Mouse (Mus musculus) cerebellum, adult 2 months (tissue): ENCODE data around the gene Nudcd2. TPM values are rescaled to one million over a fixed set of nuclear protein-coding genes. Genes with fewer than 3 reads are reported as not detected.
A peak's percentile ranks its signal among the peaks of the same experiment; 100 is the strongest.

Experiments used
- DNase-seq, 2 experiments: peaks; one replicate each; pipeline ENCODE4 v3.0.0; 2021
- H3K27ac ChIP-seq: fragments of 200-500 bp; 2 replicates; pipeline ENCODE4 v1.5.1; 2012; ENCODE audit warnings: low read length, control low read depth, inconsistent platforms; ENCODE audit not compliant: insufficient read depth
- H3K27me3 ChIP-seq: fragments of 200-500 bp; 2 replicates; pipeline ENCODE4 v1.6.1; 2012; ENCODE audit warnings: inconsistent platforms, mild to moderate bottlenecking, low read length, moderate library complexity; ENCODE audit not compliant: control insufficient read depth, insufficient read depth
- H3K4me1 ChIP-seq: fragments of 200-500 bp; 2 replicates; pipeline ENCODE4 v1.6.1; 2011; ENCODE audit warnings: low read length; ENCODE audit not compliant: control insufficient read depth, insufficient read depth
- H3K4me3 ChIP-seq: fragments of 200-500 bp; replicated peaks from 2 replicates; pipeline ENCODE3; 2011; ENCODE audit warnings: mild to moderate bottlenecking, low read depth, low read length, control low read depth; ENCODE audit not compliant: insufficient read depth
- CTCF ChIP-seq: fragments of 200-500 bp; IDR thresholded peaks from 2 replicates; pipeline ENCODE4 v1.5.1; 2011; ENCODE audit warnings: low read depth, mild to moderate bottlenecking, control low read depth, low read length, moderate library complexity, borderline replicate concordance; ENCODE audit not compliant: insufficient read depth
- POLR2A ChIP-seq: fragments of 200-500 bp; IDR thresholded peaks from 2 replicates; pipeline ENCODE4 v1.6.1; 2011; ENCODE audit warnings: low read length, control low read depth, borderline replicate concordance; ENCODE audit not compliant: insufficient read depth
- WGBS: fragments of 180-500 bp; shearing (Covaris S2); methylation state at CpG from one replicate; pipeline ENCODE4 v1.1.7; 2018; 5-methylcytosine and 5-hydroxymethylcytosine counted together
- polyA plus RNA-seq: library from polyadenylated mRNA; depleted of rRNA; stranded (reverse); fragments of >200 nt; gene quantifications from 2 replicates; pipeline ENCODE4 v1.2.3, GENCODE M21; 2012; rRNA removed

The Nudcd2 gene
- polyA plus RNA-seq, 1 experiment: 22.9 TPM

DNA sequence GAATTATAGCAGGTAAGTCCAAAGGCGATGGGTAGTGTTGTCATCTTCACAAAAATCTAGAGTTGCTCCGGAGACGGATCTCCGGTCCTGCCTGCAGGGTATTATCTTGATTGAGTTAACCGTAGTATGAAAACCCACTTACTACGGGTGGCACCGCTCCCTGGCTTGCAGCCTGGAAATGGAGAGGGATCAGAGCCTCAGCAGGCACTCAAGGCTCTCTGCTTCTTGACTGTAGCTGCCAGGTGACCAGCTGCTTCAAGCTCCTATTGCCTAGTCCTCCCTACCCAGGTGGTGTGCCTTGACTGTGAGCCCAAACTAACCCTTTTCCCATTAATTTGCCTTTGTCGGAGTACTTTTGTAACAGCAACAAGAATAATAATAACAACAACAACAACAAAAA, 26.4 kb downstream of the Nudcd2 start:
- peak; percentile 48 to 69 for DNase-seq
- TF ChIP-seq CTCF (no peak), POLR2A (no peak)
- H3K27me3 ChIP-seq: no peaks in the 10 kb centered on the region
- peaks cover 10% of the 10 kb centered on the region; the same call in 1 of the 2 replicates for H3K4me1 ChIP-seq
- H3K27ac ChIP-seq: no peak overlapping the region
- WGBS: 8% methylated on average over 8 of the region's 8 CpGs
- H3K4me3 ChIP-seq: no peak overlapping the region

DNA sequence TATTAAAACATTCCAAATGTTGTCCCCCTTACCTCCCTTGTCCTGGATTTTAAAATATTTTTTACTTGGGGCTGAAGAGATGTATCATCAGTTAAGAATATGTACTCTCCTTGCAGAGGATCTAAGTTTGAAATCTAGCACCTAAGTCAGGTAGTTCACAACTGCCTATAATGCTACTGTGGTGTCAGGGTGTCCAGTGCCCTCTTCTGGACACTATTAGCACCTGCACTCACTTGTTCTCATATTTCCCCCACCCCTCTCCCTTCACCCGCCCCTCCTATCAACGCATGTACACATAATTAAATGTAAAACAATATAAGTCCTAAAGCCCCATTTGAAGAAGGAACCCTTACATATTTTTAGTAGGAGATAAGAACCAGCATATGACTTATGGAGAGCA, 29.9 kb downstream of the Nudcd2 start:
- Histone ChIP-seq H3K4me1 (peaks cover 6% of the 10 kb centered on the region; the same call in 1 of the 2 replicates), H3K27me3 (no peaks in the 10 kb centered on the region), H3K27ac (no peak overlapping the region), H3K4me3 (no peak overlapping the region)
- 45% methylated on average over 2 of the region's 2 CpGs for WGBS
- TF ChIP-seq CTCF (peak; percentile 16; the same call in 1 of the 2 replicates), POLR2A (no peak)
- peak in 1 of 2 experiments; percentile 24 for DNase-seq

DNA sequence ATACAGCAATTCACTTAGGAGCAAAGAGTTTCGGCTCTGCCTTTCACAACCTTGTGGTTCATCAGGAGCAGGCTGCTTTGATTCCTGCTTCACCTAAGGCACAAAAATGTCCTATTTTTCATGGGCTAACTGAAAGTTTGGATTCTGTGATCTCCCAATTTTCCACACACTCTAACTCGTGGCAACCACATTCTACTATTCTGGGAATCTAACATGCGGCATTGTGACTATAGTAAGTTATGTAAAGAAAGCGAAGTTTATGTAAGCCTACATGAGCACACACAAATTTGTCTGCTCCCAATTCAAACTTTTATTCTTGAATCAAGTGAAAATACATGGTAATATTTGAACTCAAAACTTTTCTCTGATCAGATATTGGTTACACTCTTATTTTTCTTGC, 31.2 kb downstream of the Nudcd2 start:
- Histone ChIP-seq H3K4me3 (no peak overlapping the region), H3K27ac (no peak overlapping the region), H3K4me1 (peaks cover 5% of the 10 kb centered on the region; the same call in 1 of the 2 replicates), H3K27me3 (no peaks in the 10 kb centered on the region)
- WGBS: 87% methylated on average over 4 of the region's 4 CpGs
- no peak for DNase-seq
- TF ChIP-seq CTCF (no peak), POLR2A (no peak)

DNA sequence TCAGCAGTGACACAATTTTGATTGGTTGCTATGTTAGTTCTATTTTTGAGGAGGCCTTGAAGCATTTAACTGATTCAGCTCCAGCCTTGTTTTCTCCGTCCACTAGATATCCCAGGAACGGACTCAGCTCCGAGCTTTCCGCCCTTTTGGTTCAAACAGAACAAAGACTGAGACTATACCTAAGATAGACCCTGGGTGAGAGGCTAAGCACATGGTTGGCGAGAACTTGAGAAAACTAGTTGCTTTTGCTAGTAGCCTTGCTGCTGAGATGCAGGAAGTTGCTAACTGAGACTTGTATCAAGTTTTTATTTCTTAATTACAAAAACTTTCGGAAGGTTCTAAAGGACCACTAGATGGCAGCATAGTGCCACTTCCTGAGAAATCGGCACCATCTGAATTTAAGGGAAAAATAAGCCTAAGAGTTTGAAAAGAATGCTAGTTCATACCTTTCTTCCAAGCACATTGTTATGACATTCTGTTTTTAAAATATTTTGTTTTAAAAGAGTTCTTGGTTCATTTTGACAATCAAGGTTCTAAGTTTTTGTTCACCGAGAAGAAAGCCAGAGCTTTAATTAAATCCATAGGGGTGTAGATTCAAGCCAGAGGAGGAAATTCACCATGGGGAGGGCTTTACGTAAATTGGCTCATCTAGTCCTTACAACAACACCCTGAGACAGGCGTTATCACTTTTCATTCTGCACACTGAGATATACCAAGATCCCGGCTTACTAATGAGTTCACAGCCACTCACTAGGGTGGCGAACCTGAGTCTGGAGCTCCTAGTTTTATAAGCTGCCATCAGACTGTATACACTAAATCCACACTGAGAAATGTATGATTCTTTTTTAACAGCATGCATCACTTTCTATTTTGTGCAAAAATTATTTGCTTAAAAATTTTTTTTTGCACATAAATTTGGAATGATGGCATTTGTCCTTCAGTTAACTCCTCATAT, 42.1 kb downstream of the Nudcd2 start:
- Histone ChIP-seq H3K27me3 (no peaks in the 10 kb centered on the region), H3K4me1 (no peaks in the 10 kb centered on the region), H3K27ac (no peak overlapping the region), H3K4me3 (no peak overlapping the region)
- 44% methylated on average over 12 of the region's 12 CpGs for WGBS
- no peak for DNase-seq
- TF ChIP-seq POLR2A: no peak
- 0 out of 2 replicates have a peak, but pooled peaks have one; percentile 21 for TF ChIP-seq CTCF

DNA sequence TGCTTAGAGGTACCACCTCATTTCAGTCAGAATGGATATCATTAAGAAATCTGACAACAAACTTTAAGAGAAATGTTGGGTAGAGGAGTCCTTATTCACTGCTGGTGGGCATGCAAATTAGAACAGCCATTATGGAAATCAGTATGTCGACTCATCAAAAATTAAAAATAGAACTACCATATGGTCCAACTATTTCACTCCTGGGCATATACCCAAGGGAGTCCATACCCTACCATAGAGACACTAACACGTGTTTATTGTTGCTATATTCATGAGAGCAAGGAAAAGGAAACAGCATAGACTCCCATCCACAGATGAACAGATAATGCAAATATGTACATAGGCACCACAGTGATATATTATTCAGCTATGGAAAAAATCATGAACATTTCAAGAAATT, 48.4 kb downstream of the Nudcd2 start:
- Histone ChIP-seq H3K27ac (no peak overlapping the region), H3K4me1 (no peaks in the 10 kb centered on the region), H3K4me3 (no peak overlapping the region), H3K27me3 (no peaks in the 10 kb centered on the region)
- WGBS: 12% methylated on average over 2 of the region's 2 CpGs
- TF ChIP-seq POLR2A: no peak
- no peak for TF ChIP-seq CTCF
- DNase-seq: no peak

DNA sequence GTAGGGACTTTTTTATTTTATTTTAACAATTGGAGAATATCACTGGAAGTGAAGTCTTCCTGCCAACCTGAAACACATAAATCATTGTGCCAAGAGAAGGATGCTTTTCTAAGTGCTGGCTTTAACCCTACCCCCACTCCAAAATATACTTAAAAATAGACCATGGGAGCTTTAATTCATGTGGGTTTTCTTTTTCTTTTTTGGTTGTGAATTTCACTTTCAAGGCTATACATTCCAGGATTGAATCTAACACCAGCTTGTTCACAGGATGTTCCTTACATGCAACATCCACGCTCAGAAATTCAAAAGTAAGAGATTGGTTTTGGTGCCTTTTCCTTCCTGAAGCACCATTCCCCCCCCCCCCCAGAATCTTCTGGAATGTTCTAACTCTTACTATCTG, 49.9 kb downstream of the Nudcd2 start:
- H3K27ac ChIP-seq: no peak overlapping the region
- H3K27me3 ChIP-seq: no peaks in the 10 kb centered on the region
- no peak for DNase-seq
- H3K4me3 ChIP-seq: no peak overlapping the region
- no peaks in the 10 kb centered on the region for H3K4me1 ChIP-seq
- 92% methylated on average over 1 of the region's 1 CpGs for WGBS
- no peak for TF ChIP-seq POLR2A
- no peak for TF ChIP-seq CTCF

DNA sequence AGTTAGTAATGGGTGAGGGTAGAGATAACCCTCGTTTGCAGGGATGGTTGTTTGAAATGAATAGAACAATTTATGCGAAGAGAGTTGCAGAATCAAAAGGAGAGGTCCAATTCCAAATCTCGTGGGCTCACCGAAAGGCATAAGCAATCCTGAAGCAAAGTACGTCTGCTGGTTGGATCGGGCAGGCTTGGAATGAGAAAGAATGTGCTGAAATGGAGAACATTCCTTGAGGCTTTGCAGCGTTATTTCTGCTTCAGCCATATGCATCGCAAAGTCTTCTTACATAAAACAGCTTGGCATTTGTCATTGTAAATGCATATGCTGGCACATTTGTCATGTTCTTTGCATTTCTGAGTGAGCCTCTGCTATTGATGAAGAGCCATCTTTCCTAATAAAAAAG, 50.9 kb downstream of the Nudcd2 start:
- DNase-seq: no peak
- TF ChIP-seq CTCF: no peak
- TF ChIP-seq POLR2A: no peak
- Histone ChIP-seq H3K4me3 (no peak overlapping the region), H3K4me1 (no peaks in the 10 kb centered on the region), H3K27ac (no peak overlapping the region), H3K27me3 (no peaks in the 10 kb centered on the region)
- WGBS: 83% methylated on average over 8 of the region's 8 CpGs

DNA sequence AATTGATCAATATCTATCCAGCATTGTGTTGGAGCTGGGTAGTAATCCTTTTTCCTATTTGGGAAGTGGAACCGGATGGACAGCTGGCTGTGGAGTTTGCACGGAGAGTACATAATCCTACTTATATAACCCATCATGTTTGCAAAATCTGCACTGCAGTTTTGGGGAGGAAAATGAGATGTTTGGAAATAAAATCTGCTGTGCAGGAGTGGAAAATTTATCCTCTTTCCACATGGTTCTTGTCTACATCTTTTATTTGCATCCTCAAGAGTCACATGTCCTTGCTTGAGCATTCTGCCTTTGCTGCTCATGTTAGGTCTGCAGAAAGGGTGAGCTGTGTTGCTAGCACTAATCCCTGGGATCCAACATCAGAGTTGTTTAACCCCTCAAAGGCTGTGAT, 53.4 kb downstream of the Nudcd2 start:
- Histone ChIP-seq H3K4me3 (no peak overlapping the region), H3K4me1 (no peaks in the 10 kb centered on the region), H3K27me3 (no peaks in the 10 kb centered on the region), H3K27ac (no peak overlapping the region)
- TF ChIP-seq CTCF (no peak), POLR2A (no peak)
- 80% methylated on average over 2 of the region's 2 CpGs for WGBS
- DNase-seq: no peak

Other genes with a start within 250 kb of the Nudcd2 start
- 109 and 124 TPM in 2 replicates for gene Mat2b, start 38.5 kb upstream of the Nudcd2 start, polyA plus RNA-seq
- 0.08 and 0.13 TPM in 2 replicates for gene Hmmr, start 245 bp upstream of the Nudcd2 start, polyA plus RNA-seq
- gene Ccng1, start 21.6 kb downstream of the Nudcd2 start, polyA plus RNA-seq: 26.8 and 27.8 TPM in 2 replicates